Mouse (Mus musculus) myocyte (in vitro differentiated cells): ENCODE results near the gene Mad2l2.

Experiments
- CEBPB ChIP-seq: IDR thresholded peaks from 2 replicates; pipeline ENCODE4 v1.6.1; 2011; ENCODE audit warnings: mild to moderate bottlenecking, moderate library complexity; ENCODE audit not compliant: poor library complexity, insufficient read depth, severe bottlenecking
- E2F4 ChIP-seq: IDR thresholded peaks from one replicate; pipeline ENCODE4 v1.6.1; 2011; ENCODE audit warnings: mild to moderate bottlenecking, control low read depth, moderate library complexity; ENCODE audit not compliant: insufficient read depth
- MYOG ChIP-seq, 3 experiments: IDR thresholded peaks; one replicate each; pipeline ENCODE4 v1.6.1; 2011; ENCODE audit warnings: control low read depth in 2 of 3, low read depth in 2 of 3, mild to moderate bottlenecking in 2 of 3; ENCODE audit not compliant: insufficient read length in 2 of 3, control insufficient read depth in 1 of 3, insufficient read depth in 1 of 3
- POLR2A ChIP-seq: IDR thresholded peaks from one replicate; pipeline ENCODE4 v1.6.1; 2011; ENCODE audit warnings: low read depth, mild to moderate bottlenecking, control low read depth, moderate library complexity; ENCODE audit not compliant: insufficient read length
- SRF ChIP-seq: IDR thresholded peaks from one replicate; pipeline ENCODE4 v1.6.1; 2011; ENCODE audit warnings: low read depth; ENCODE audit not compliant: control insufficient read depth, insufficient read length

DNA sequence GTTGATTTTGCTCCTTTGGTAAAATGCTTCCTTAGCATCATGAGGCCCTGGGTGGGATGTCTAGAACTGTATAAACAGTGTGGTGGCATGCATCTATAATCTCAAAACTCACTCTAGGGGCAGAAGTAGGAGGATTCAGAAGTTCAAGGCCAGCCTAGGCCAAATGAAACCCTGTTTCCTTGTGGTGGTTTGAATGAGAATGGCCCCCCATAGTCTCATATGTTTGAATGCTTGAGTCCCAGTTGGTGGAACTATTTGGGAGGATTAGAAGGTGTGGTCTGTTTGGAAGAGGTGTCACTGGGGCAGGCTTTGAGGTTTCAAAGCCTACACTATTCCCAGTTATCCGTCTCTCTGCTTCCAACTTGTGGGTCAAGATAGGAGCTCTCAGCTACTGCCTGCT is 39.0 kb upstream of the Mad2l2 start:
- TF ChIP-seq POLR2A: no peak
- no peak for TF ChIP-seq E2F4
- TF ChIP-seq MYOG (IDR thresholded peaks at IDR 0.05; ENCODE audit: control insufficient read depth in 1 of 3, insufficient read depth in 1 of 3, insufficient read length in 2 of 3, low read depth in 2 of 3): no peak
- no peak for TF ChIP-seq CEBPB
- TF ChIP-seq SRF: no peak
